Mouse (Mus musculus): ENCODE measurements around the gene Med12l.

GRCm38 (mm10) chr3:59169215-59169614 lies 163.6 kb downstream of the Med12l start:
- TF ChIP-seq CTCF (IDR thresholded peaks at IDR 0.05; ENCODE audit: low read depth, low read length), result no peak
- TF ChIP-seq GATA1 (IDR thresholded peaks at IDR 0.05; ENCODE audit: borderline replicate concordance, low read length), result no peak
